10 mouse cellular contexts compared by ENCODE assay signal in genomic region chr17:46712442-46712841, GRCm38 (mm10). TPM values are rescaled to one million over a fixed set of nuclear protein-coding genes. Genes with fewer than 3 reads are reported as not detected.
A peak's percentile ranks its signal among the peaks of the same experiment; 100 is the strongest.
DNase-seq lines count a peak whose midpoint lies in the region; ATAC-seq and TF ChIP-seq lines count a peak whose summit lies in the region.
"Had no signal": no experiment of that assay in that cellular context is flagged by ENCODE, and none has a peak within 500 bp of the region (broad histone marks: within the 10 kb centered on the region; RNA-seq: fewer than 3 reads in every experiment).

No protein-coding gene starts in this region.

- peak overlapping the region; percentile 94 to 99 for H3K4me3 ChIP-seq in heart, embryonic 14.5 days (ENCODE audit: control insufficient read depth in 1 of 2, insufficient read depth in 1 of 2, low read depth in 1 of 2, low read length in 2 of 2)
- peak overlapping the region; percentile 98 for H3K4me3 ChIP-seq in E14TG2a.4 (replicated peaks; ENCODE audit: low read length)
- H3K4me3 ChIP-seq in forebrain, embryonic 16.5 days (replicated peaks; ENCODE audit: low read length), result peak overlapping the region; percentile 98
- H3K4me3 ChIP-seq in midbrain, embryonic 10.5 days, result peak overlapping the region; percentile 99

- DNase-seq in heart, adult 8-10 months (ENCODE audit: low spot score), result no peak
- DNase-seq in midbrain, embryonic 10.5 days (ENCODE audit: low spot score), result no peak
- no peak for DNase-seq in natural killer cell, adult 2 months (ENCODE audit: low spot score in 2 of 2)
- no peak for DNase-seq in urinary bladder, postnatal 4 days (ENCODE audit: low spot score in 2 of 2)
- DNase-seq in urinary bladder, adult 2 months (ENCODE audit: low spot score), result no peak
- DNase-seq: layer of hippocampus, adult 9-11 months had no signal

- 0 out of 4 replicates have a peak overlapping the region, but pooled peaks of 1 of the 2 experiments have one; percentile 79 for H3K27ac ChIP-seq in heart, embryonic 14.5 days (replicated peaks in 1 of 2; ENCODE audit: control insufficient read depth in 1 of 2, insufficient read depth in 1 of 2, low read depth in 2 of 2, low read length in 2 of 2)
- H3K27ac ChIP-seq in forebrain, embryonic 16.5 days (ENCODE audit: low read length), result no peak overlapping the region
- no peak overlapping the region; the same call in 1 of the 2 replicates for H3K27ac ChIP-seq in midbrain, embryonic 10.5 days (replicated peaks)

- peaks cover 35% of the 10 kb centered on the region for H3K36me3 ChIP-seq in heart, embryonic 14.5 days (ENCODE audit: control insufficient read depth, insufficient read depth, low read length)
- H3K36me3 ChIP-seq in E14TG2a.4 (ENCODE audit: insufficient read depth, low read length), result peaks cover 38% of the 10 kb centered on the region
- H3K36me3 ChIP-seq in forebrain, embryonic 16.5 days (ENCODE audit: control insufficient read depth, insufficient read depth), result peaks cover 13% of the 10 kb centered on the region
- peaks cover 45% of the 10 kb centered on the region for H3K36me3 ChIP-seq in midbrain, embryonic 10.5 days

- no peaks in the 10 kb centered on the region for H3K9me3 ChIP-seq in heart, embryonic 14.5 days (ENCODE audit: control insufficient read depth, low read length)
- no peaks in the 10 kb centered on the region for H3K9me3 ChIP-seq in E14TG2a.4 (ENCODE audit: low read length)
- no peaks in the 10 kb centered on the region for H3K9me3 ChIP-seq in forebrain, embryonic 16.5 days (ENCODE audit: control insufficient read depth, low read length)
- no peaks in the 10 kb centered on the region for H3K9me3 ChIP-seq in midbrain, embryonic 10.5 days (replicated peaks)

- ATAC-seq in heart, embryonic 14.5 days (ENCODE audit: insufficient number of reproducible peaks, insufficient read depth, low FRiP score, low read depth), result no peak
- no peak for ATAC-seq in forebrain, embryonic 16.5 days
- ATAC-seq: Patski had no signal

- H3K9ac ChIP-seq in heart, embryonic 14.5 days (ENCODE audit: low read length), result peak overlapping the region; percentile 96
- peak overlapping the region; percentile 82; the same call in 1 of the 2 replicates for H3K9ac ChIP-seq in forebrain, embryonic 16.5 days (replicated peaks; ENCODE audit: low read depth, low read length)

- TF ChIP-seq CTCF in E14TG2a.4 (conservative IDR thresholded peaks at IDR 0.05; ENCODE audit: low read length), result no peak

- peak overlapping the region; percentile 93 for H3K4me2 ChIP-seq in heart, embryonic 14.5 days (ENCODE audit: low read length)
- H3K4me2 ChIP-seq in forebrain, embryonic 16.5 days (ENCODE audit: low read length), result peak overlapping the region; percentile 98

- H3K27me3 ChIP-seq in heart, embryonic 14.5 days (ENCODE audit: control insufficient read depth, insufficient read depth, low read length), result no peaks in the 10 kb centered on the region
- no peaks in the 10 kb centered on the region for H3K27me3 ChIP-seq in E14TG2a.4 (ENCODE audit: insufficient read depth, low read length)
- H3K27me3 ChIP-seq in forebrain, embryonic 16.5 days (replicated peaks; ENCODE audit: control insufficient read depth, insufficient read depth, low read length), result no peaks in the 10 kb centered on the region
- H3K27me3 ChIP-seq in midbrain, embryonic 10.5 days (ENCODE audit: low read depth, poor library complexity, severe bottlenecking), result no peaks in the 10 kb centered on the region
- H3K27me3 ChIP-seq: Patski had no signal

- H3K4me1 ChIP-seq in heart, embryonic 14.5 days (ENCODE audit: control insufficient read depth in 2 of 2, insufficient read depth in 2 of 2, low read length in 2 of 2), result peaks cover 0 to 10% of the 10 kb centered on the region in 2 experiments; a peak in 2 of 4 replicates
- peaks cover 39% of the 10 kb centered on the region for H3K4me1 ChIP-seq in E14TG2a.4 (replicated peaks; ENCODE audit: low read depth, low read length)
- H3K4me1 ChIP-seq in forebrain, embryonic 16.5 days (replicated peaks; ENCODE audit: control insufficient read depth, insufficient read depth, low read length), result peaks cover 13% of the 10 kb centered on the region
- H3K4me1 ChIP-seq in midbrain, embryonic 10.5 days, result peaks cover 31% of the 10 kb centered on the region

- 50% methylated on average over 7 of the region's 7 CpGs for WGBS in heart, embryonic 14.5 days
- WGBS in forebrain, embryonic 16.5 days, result 78% methylated on average over 7 of the region's 7 CpGs
- WGBS in midbrain, embryonic 10.5 days, result 78% methylated on average over 7 of the region's 7 CpGs

RNA-seq across cellular contexts. Expression of gene Pex6, which starts 1.2 kb away (rescaled TPM):
- 10.4 and 10.5 TPM in 2 replicates for polyA plus RNA-seq in heart, embryonic 14.5 days (2014; fragmentation: Nextera tagmentation; extraction: Ambion mirVana)
- total RNA-seq in heart, adult 8-10 months (2022), result 10 to 100 TPM; 34.4 to 37.4 (median 35.7) TPM
- polyA plus RNA-seq in forebrain, embryonic 16.5 days (2015; fragmentation: Nextera tagmentation; extraction: Ambion mirVana), result 22.7 and 24.6 TPM in 2 replicates
- polyA plus RNA-seq in midbrain, embryonic 10.5 days (2016; fragmentation: Nextera tagmentation; extraction: Ambion mirVana), result 20.5 and 20.8 TPM in 2 replicates
- polyA plus RNA-seq in urinary bladder, adult 2 months (2012; rRNA removed), result 30.1 and 34.3 TPM in 2 replicates

RNA-seq across cellular contexts. Expression of gene Ppp2r5d, which starts 7.5 kb away (rescaled TPM):
- polyA plus RNA-seq in heart, embryonic 14.5 days (2014; fragmentation: Nextera tagmentation; extraction: Ambion mirVana), result 42.7 and 46.3 TPM in 2 replicates
- total RNA-seq in heart, adult 8-10 months (2022), result 10 to 100 TPM; 25.1 to 31.0 (median 28.6) TPM
- polyA plus RNA-seq in forebrain, embryonic 16.5 days (2015; fragmentation: Nextera tagmentation; extraction: Ambion mirVana), result 87.5 and 96.6 TPM in 2 replicates
- 140 and 146 TPM in 2 replicates for polyA plus RNA-seq in midbrain, embryonic 10.5 days (2016; fragmentation: Nextera tagmentation; extraction: Ambion mirVana)
- 42.6 and 46.2 TPM in 2 replicates for polyA plus RNA-seq in urinary bladder, adult 2 months (2012; rRNA removed)

RNA-seq across cellular contexts. Expression of gene Gnmt, which starts 16.5 kb away (rescaled TPM):
- polyA plus RNA-seq in heart, embryonic 14.5 days (2014; fragmentation: Nextera tagmentation; extraction: Ambion mirVana), result 1.6 TPM in 2 replicates
- total RNA-seq in heart, adult 8-10 months (2022), result 1 to 10 TPM; 2.6 to 7.2 (median 3.4) TPM
- 0.93 and 1.1 TPM in 2 replicates for polyA plus RNA-seq in forebrain, embryonic 16.5 days (2015; fragmentation: Nextera tagmentation; extraction: Ambion mirVana)
- 0.35 and 0.62 TPM in 2 replicates for polyA plus RNA-seq in midbrain, embryonic 10.5 days (2016; fragmentation: Nextera tagmentation; extraction: Ambion mirVana)
- polyA plus RNA-seq in urinary bladder, adult 2 months (2012; rRNA removed), result 0.78 and 1.2 TPM in 2 replicates

RNA-seq across cellular contexts. Expression of gene Klhdc3, which starts 31.7 kb away (rescaled TPM):
- 145 and 157 TPM in 2 replicates for polyA plus RNA-seq in heart, embryonic 14.5 days (2014; fragmentation: Nextera tagmentation; extraction: Ambion mirVana)
- total RNA-seq in heart, adult 8-10 months (2022), result 10 to 100 TPM; 53.8 to 65.7 (median 61.5) TPM
- polyA plus RNA-seq in forebrain, embryonic 16.5 days (2015; fragmentation: Nextera tagmentation; extraction: Ambion mirVana), result 191 and 194 TPM in 2 replicates
- 126 and 128 TPM in 2 replicates for polyA plus RNA-seq in midbrain, embryonic 10.5 days (2016; fragmentation: Nextera tagmentation; extraction: Ambion mirVana)
- polyA plus RNA-seq in urinary bladder, adult 2 months (2012; rRNA removed), result 56.6 and 59.4 TPM in 2 replicates

RNA-seq across cellular contexts. Expression of gene Mea1, which starts 33.8 kb away (rescaled TPM):
- polyA plus RNA-seq in heart, embryonic 14.5 days (2014; fragmentation: Nextera tagmentation; extraction: Ambion mirVana), result 125 and 129 TPM in 2 replicates
- 10 to 100 TPM; 47.1 to 52.5 (median 51.6) TPM for total RNA-seq in heart, adult 8-10 months (2022)
- polyA plus RNA-seq in forebrain, embryonic 16.5 days (2015; fragmentation: Nextera tagmentation; extraction: Ambion mirVana), result 208 and 240 TPM in 2 replicates
- 178 and 180 TPM in 2 replicates for polyA plus RNA-seq in midbrain, embryonic 10.5 days (2016; fragmentation: Nextera tagmentation; extraction: Ambion mirVana)
- polyA plus RNA-seq in urinary bladder, adult 2 months (2012; rRNA removed), result 99.0 and 106 TPM in 2 replicates
